ENCODE assay signal across 9 mouse cellular contexts in genomic region chr1:91209343-91209742, GRCm38 (mm10). TPM values are rescaled to one million over a fixed set of nuclear protein-coding genes. Genes with fewer than 3 reads are reported as not detected.
DNase-seq lines count a peak whose midpoint lies in the region; ATAC-seq and TF ChIP-seq lines count a peak whose summit lies in the region.
"Had no signal": no experiment of that assay in that cellular context is flagged by ENCODE, and none has a peak within 500 bp of the region (broad histone marks: within the 10 kb centered on the region; RNA-seq: fewer than 3 reads in every experiment).

No protein-coding gene starts in this region.

- DNase-seq in lung, postnatal 0 days (ENCODE audit: low spot score): no peak
- no peak for DNase-seq in lung, postnatal 14 days
- DNase-seq in frontal cortex, postnatal 10 days (ENCODE audit: low spot score in 2 of 2): peak; percentile 54 to 74
- DNase-seq in heart, postnatal 10 days: peak; percentile 70 to 79
- DNase-seq in right cerebral cortex, postnatal 14 days: peak; percentile 66
- no peak for DNase-seq in kidney, postnatal 25 days
- DNase-seq in thymus, postnatal 4 days: no peak

- no peaks in the 10 kb centered on the region for H3K27me3 ChIP-seq in lung, postnatal 0 days (replicated peaks; ENCODE audit: insufficient read depth, low read length)
- H3K27me3 ChIP-seq in kidney, embryonic 15.5 days: no peaks in the 10 kb centered on the region

- H3K36me3 ChIP-seq in lung, postnatal 0 days (ENCODE audit: insufficient read depth, low read length): no peaks in the 10 kb centered on the region
- no peaks in the 10 kb centered on the region for H3K36me3 ChIP-seq in kidney, embryonic 15.5 days
- H3K36me3 ChIP-seq: midbrain, embryonic 12.5 days had no signal

- TF ChIP-seq CTCF in lung, postnatal 0 days (IDR thresholded peaks at IDR 0.05): no peak

- ATAC-seq in lung, postnatal 0 days: peak; percentile 22; the same call in 1 of the 2 replicates
- ATAC-seq in kidney, embryonic 15.5 days (replicated peaks; ENCODE audit: low FRiP score): no peak

- H3K9me3 ChIP-seq in lung, postnatal 0 days (ENCODE audit: low read length): no peaks in the 10 kb centered on the region
- no peaks in the 10 kb centered on the region for H3K9me3 ChIP-seq in kidney, embryonic 15.5 days (replicated peaks)
- H3K9me3 ChIP-seq: midbrain, embryonic 12.5 days had no signal

- no peak overlapping the region for H3K4me2 ChIP-seq in lung, postnatal 0 days (replicated peaks; ENCODE audit: low read depth, low read length)
- no peak overlapping the region for H3K4me2 ChIP-seq in kidney, embryonic 15.5 days
- H3K4me2 ChIP-seq: midbrain, embryonic 12.5 days had no signal

- no peak for TF ChIP-seq EP300 in lung, postnatal 0 days (IDR thresholded peaks at IDR 0.05)

- H3K4me3 ChIP-seq in lung, postnatal 0 days (ENCODE audit: low read depth, low read length): no peak overlapping the region
- no peak overlapping the region for H3K4me3 ChIP-seq in kidney, embryonic 15.5 days (replicated peaks)
- H3K4me3 ChIP-seq: midbrain, embryonic 12.5 days had no signal

- H3K9ac ChIP-seq in lung, postnatal 0 days (replicated peaks; ENCODE audit: low read depth): no peak overlapping the region
- H3K9ac ChIP-seq in kidney, embryonic 15.5 days: no peak overlapping the region
- H3K9ac ChIP-seq: midbrain, embryonic 12.5 days had no signal

- H3K27ac ChIP-seq in lung, postnatal 0 days (ENCODE audit: low read length): no peak overlapping the region
- no peak overlapping the region for H3K27ac ChIP-seq in kidney, embryonic 15.5 days
- H3K27ac ChIP-seq: midbrain, embryonic 12.5 days had no signal

- 75% methylated on average over 6 of the region's 6 CpGs for WGBS in lung, postnatal 0 days
- WGBS in kidney, embryonic 15.5 days: 88% methylated on average over 6 of the region's 6 CpGs

- H3K4me1 ChIP-seq in lung, postnatal 0 days (ENCODE audit: insufficient read depth, low read depth, low read length): no peaks in the 10 kb centered on the region
- H3K4me1 ChIP-seq in kidney, embryonic 15.5 days: 0 out of 2 replicates have a peak, but pooled peaks cover 14% of the 10 kb centered on the region
- H3K4me1 ChIP-seq: midbrain, embryonic 12.5 days had no signal

- intact Hi-C loops in heart, postnatal 10 days (cut with DNase I): no loop called here

RNA-seq across cellular contexts. Expression of gene Ramp1, which starts 29.7 kb away (rescaled TPM):
- polyA plus RNA-seq in lung, postnatal 0 days (2015; fragmentation: Nextera tagmentation; extraction: Ambion mirVana): 33.8 and 49.4 TPM in 2 replicates
- total RNA-seq in heart, postnatal 10 days (2021): 10 to 100 TPM; 20.0 to 20.2 TPM
- polyA plus RNA-seq in kidney, embryonic 15.5 days (2015; fragmentation: Nextera tagmentation; extraction: Ambion mirVana): 2.4 and 2.5 TPM in 2 replicates

RNA-seq across cellular contexts. Expression of gene Ube2f, which starts 40.8 kb away (rescaled TPM):
- 55.5 and 58.3 TPM in 2 replicates for polyA plus RNA-seq in lung, postnatal 0 days (2015; fragmentation: Nextera tagmentation; extraction: Ambion mirVana)
- total RNA-seq in heart, postnatal 10 days (2021): 10 to 100 TPM; 54.8 to 60.2 TPM
- 72.6 and 77.9 TPM in 2 replicates for polyA plus RNA-seq in kidney, embryonic 15.5 days (2015; fragmentation: Nextera tagmentation; extraction: Ambion mirVana)

Comparison
In these comparisons a context has a peak if more than half of its experiments do, and no peak if none do; other contexts are left out.
1. DNase-seq: peak in frontal cortex, postnatal 10 days (2 of 2), heart, postnatal 10 days (2 of 2) and right cerebral cortex, postnatal 14 days (single experiment); none in lung, postnatal 0 days (single experiment), lung, postnatal 14 days (single experiment), kidney, postnatal 25 days (0 of 2) and thymus, postnatal 4 days (single experiment).